Mouse (Mus musculus) frontal cortex, postnatal 14 days (tissue): ENCODE measurements around the gene Dhx57.

ENCODE experiments used
- DNase-seq, 2 experiments: peaks; one replicate each; pipeline ENCODE4 v3.0.0; 2022; ENCODE audit warnings: low spot score in 2 of 2

The Dhx57 gene

DNA sequence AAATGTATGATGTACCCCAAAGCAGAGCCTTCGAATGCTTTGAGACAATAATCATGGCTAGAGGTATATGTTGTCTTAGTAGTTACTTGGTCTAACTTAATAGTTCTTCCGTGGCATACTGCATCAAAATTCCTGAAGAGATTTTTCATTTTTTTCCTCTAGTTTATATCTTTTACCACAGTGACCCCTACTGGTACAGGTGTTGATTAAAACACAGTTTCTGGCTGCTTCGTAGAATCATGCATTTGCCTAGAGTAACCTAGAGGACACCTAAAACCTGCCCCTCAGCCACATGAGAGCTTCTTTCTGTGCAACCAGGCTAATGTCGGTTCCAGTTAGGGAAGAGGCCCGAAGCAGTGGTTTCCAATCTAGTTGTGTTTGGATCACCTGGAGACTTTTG lies 97.2 kb downstream of the Dhx57 start:
- no peak for DNase-seq
